Mouse (Mus musculus) neural tube, embryonic 13.5 days (tissue): Measurements from ENCODE around the gene Grin3b. TPM values are rescaled to one million over a fixed set of nuclear protein-coding genes. Genes with fewer than 3 reads are reported as not detected.

ENCODE experiments used
- ATAC-seq: fragments of 200-750 bp; cut with Nextera tagmentation; 2 replicates; pipeline ENCODE4 v1.8.0; 2017; ENCODE audit warnings: low read depth, mild to moderate bottlenecking, moderate TSS enrichment, moderate library complexity
- H3K27ac ChIP-seq: fragments of 300-500 bp; sonication (generic); replicated peaks from 2 replicates; pipeline ENCODE4 v1.5.1; 2015; ENCODE audit warnings: moderate library complexity, mild to moderate bottlenecking, inconsistent platforms
- H3K27me3 ChIP-seq: fragments of 300-500 bp; sonication (generic); 2 replicates; pipeline ENCODE4 v1.6.1; 2015; ENCODE audit warnings: mild to moderate bottlenecking, inconsistent platforms
- H3K36me3 ChIP-seq: fragments of 300-500 bp; sonication (generic); 2 replicates; pipeline ENCODE4 v1.6.1; 2015; ENCODE audit warnings: mild to moderate bottlenecking, inconsistent platforms
- H3K4me1 ChIP-seq: fragments of 300-500 bp; sonication (generic); replicated peaks from 2 replicates; pipeline ENCODE4 v1.6.1; 2015; ENCODE audit warnings: inconsistent platforms
- H3K4me2 ChIP-seq: fragments of 300-500 bp; sonication (generic); 2 replicates; pipeline ENCODE4 v1.6.1; 2015; ENCODE audit warnings: inconsistent platforms, mild to moderate bottlenecking, moderate library complexity
- H3K4me3 ChIP-seq: fragments of 300-500 bp; sonication (generic); 2 replicates; pipeline ENCODE4 v1.5.1; 2015; ENCODE audit warnings: mild to moderate bottlenecking, inconsistent platforms
- H3K9ac ChIP-seq: fragments of 300-500 bp; sonication (generic); 2 replicates; pipeline ENCODE4 v1.6.1; 2015; ENCODE audit warnings: moderate library complexity, mild to moderate bottlenecking, inconsistent platforms
- H3K9me3 ChIP-seq: fragments of 300-500 bp; sonication (generic); 2 replicates; pipeline ENCODE4 v1.6.1; 2016; ENCODE audit warnings: inconsistent platforms
- WGBS: fragments of 180-500 bp; shearing (Covaris S2); methylation state at CpG from one replicate; pipeline ENCODE4 v1.1.7; 2015; 5-methylcytosine and 5-hydroxymethylcytosine counted together
- polyA plus RNA-seq: library from polyadenylated mRNA; unstranded; fragments of >200 nt; fragmentation: Nextera tagmentation; extraction: Ambion mirVana; gene quantifications from 2 replicates; pipeline ENCODE4 v1.2.1, GENCODE M21; 2015

The Grin3b gene
- polyA plus RNA-seq, 1 experiment from 2014 or later, result 0.61 TPM

DNA sequence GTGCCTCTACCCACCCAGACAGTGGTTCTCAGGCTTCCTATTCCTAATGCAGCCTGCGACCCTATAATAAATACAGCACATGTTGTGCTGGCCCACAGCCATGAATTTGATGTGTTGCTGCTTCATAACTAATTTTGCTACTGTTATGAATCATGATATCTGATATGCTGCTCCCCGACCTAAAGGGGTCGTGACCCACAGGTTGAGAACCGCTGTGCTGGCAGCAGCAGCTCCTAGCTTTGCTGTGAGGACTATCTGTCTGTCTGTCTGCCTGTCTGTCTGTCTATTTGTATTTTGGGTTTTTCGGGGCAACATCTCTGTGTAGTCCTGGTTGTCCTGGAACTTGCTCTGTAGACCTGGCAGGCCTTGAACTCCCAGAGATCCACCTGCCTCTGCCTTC lies 53.2 kb downstream of the Grin3b start:
- no peak overlapping the region for H3K4me3 ChIP-seq
- no peak for ATAC-seq
- no peaks in the 10 kb centered on the region for H3K36me3 ChIP-seq
- H3K27ac ChIP-seq, result no peak overlapping the region
- peaks cover 20% of the 10 kb centered on the region for H3K27me3 ChIP-seq
- WGBS, result 89% methylated on average over 5 of the region's 5 CpGs
- H3K4me2 ChIP-seq, result no peak overlapping the region
- H3K9me3 ChIP-seq, result no peaks in the 10 kb centered on the region
- H3K4me1 ChIP-seq, result peaks cover 9% of the 10 kb centered on the region; the same call in 1 of the 2 replicates
- no peak overlapping the region for H3K9ac ChIP-seq

GRCm38 (mm10) chr10:80024229-80025043 lies 53.9 kb downstream of the Grin3b start:
- Histone ChIP-seq H3K27me3 (peaks cover 13% of the 10 kb centered on the region), H3K4me3 (no peak overlapping the region), H3K9me3 (no peaks in the 10 kb centered on the region), H3K9ac (no peak overlapping the region), H3K27ac (no peak overlapping the region), H3K4me2 (no peak overlapping the region), H3K36me3 (no peaks in the 10 kb centered on the region), H3K4me1 (peaks cover 5% of the 10 kb centered on the region; the same call in 1 of the 2 replicates)
- no peak for ATAC-seq
- WGBS, result 78% methylated on average over 15 of the region's 15 CpGs

- no peak for ATAC-seq
- H3K27ac ChIP-seq, result no peak overlapping the region
- H3K9ac ChIP-seq, result no peak overlapping the region
- H3K9me3 ChIP-seq, result no peaks in the 10 kb centered on the region
- WGBS, result 53% methylated on average over 4 of the region's 4 CpGs
- H3K4me3 ChIP-seq, result no peak overlapping the region
- H3K4me1 ChIP-seq, result no peaks in the 10 kb centered on the region
- no peaks in the 10 kb centered on the region for H3K36me3 ChIP-seq
- peaks cover 7% of the 10 kb centered on the region for H3K27me3 ChIP-seq
- H3K4me2 ChIP-seq, result no peak overlapping the region
Observed at GRCm38 (mm10) chr10:80025044-80025347, 54.5 kb downstream of the Grin3b start.

DNA sequence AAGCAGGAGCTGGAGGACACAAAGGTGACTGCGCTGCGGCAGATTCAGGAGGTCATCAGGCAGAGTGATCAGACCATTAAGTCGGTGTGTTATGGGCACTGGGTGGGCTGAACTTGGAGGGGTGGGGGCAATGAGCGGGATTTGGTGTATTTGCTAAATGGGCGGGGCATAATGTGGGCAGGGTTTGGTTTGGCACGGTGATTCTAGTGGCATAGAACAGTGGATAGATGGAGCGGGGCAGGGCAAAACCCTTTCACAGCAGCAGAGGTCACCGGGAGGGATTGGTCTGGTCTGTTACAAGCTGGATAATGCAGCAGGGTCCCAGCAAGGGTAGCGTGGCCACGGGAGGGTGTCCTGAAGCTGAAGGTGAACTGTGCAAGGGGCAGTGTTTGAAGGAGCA lies 54.9 kb downstream of the Grin3b start:
- Histone ChIP-seq H3K36me3 (no peaks in the 10 kb centered on the region), H3K4me1 (no peaks in the 10 kb centered on the region), H3K9ac (no peak overlapping the region), H3K27ac (no peak overlapping the region), H3K4me3 (no peak overlapping the region), H3K4me2 (no peak overlapping the region), H3K27me3 (peaks cover 3% of the 10 kb centered on the region), H3K9me3 (no peaks in the 10 kb centered on the region)
- WGBS, result 70% methylated on average over 10 of the region's 10 CpGs
- ATAC-seq, result no peak

- WGBS, result 59% methylated on average over 12 of the region's 12 CpGs
- H3K4me3 ChIP-seq, result no peak overlapping the region
- H3K9me3 ChIP-seq, result no peaks in the 10 kb centered on the region
- no peak overlapping the region for H3K4me2 ChIP-seq
- H3K4me1 ChIP-seq, result no peaks in the 10 kb centered on the region
- H3K36me3 ChIP-seq, result no peaks in the 10 kb centered on the region
- H3K9ac ChIP-seq, result no peak overlapping the region
- no peak overlapping the region for H3K27ac ChIP-seq
- H3K27me3 ChIP-seq, result no peaks in the 10 kb centered on the region; the same call in 1 of the 2 replicates
- no peak for ATAC-seq
Observed at GRCm38 (mm10) chr10:80025889-80026288, 55.4 kb downstream of the Grin3b start.

Other genes starting within 250 kb of the Grin3b start
- gene Polrmt, start 224.1 kb upstream of the Grin3b start, polyA plus RNA-seq, result 40.7 and 41.2 TPM in 2 replicates
- gene Fgf22, start 215.6 kb upstream of the Grin3b start, polyA plus RNA-seq, result 1.7 and 2.7 TPM in 2 replicates
- 96.2 and 98.5 TPM in 2 replicates for gene Rnf126, start 203.8 kb upstream of the Grin3b start, polyA plus RNA-seq
- gene Fstl3, start 193.4 kb upstream of the Grin3b start, polyA plus RNA-seq, result 1.9 and 2.8 TPM in 2 replicates
- gene Prss57, start 179.8 kb upstream of the Grin3b start, polyA plus RNA-seq, result 0.07 and 0.69 TPM in 2 replicates
- gene Palm, start 177.1 kb upstream of the Grin3b start, polyA plus RNA-seq, result 214 and 231 TPM in 2 replicates
- 2.1 and 2.5 TPM in 2 replicates for gene Misp, start 149.7 kb upstream of the Grin3b start, polyA plus RNA-seq
- gene Ptbp1, start 116.3 kb upstream of the Grin3b start, polyA plus RNA-seq, result 87.9 and 114 TPM in 2 replicates
- 14.3 and 14.7 TPM in 2 replicates for gene Prtn3, start 96.2 kb upstream of the Grin3b start, polyA plus RNA-seq
- 343 and 361 TPM in 2 replicates for gene Plppr3, start 96.1 kb upstream of the Grin3b start, polyA plus RNA-seq
- 0.67 TPM in 1 of 2 replicates, not detected in the other for gene Elane, start 84.5 kb upstream of the Grin3b start, polyA plus RNA-seq
- not detected in 2 replicates for gene Cfd, start 79.9 kb upstream of the Grin3b start, polyA plus RNA-seq
- gene Med16, start 61.8 kb upstream of the Grin3b start, polyA plus RNA-seq, result 47.4 and 49.0 TPM in 2 replicates
- gene Gm26602, start 59.9 kb upstream of the Grin3b start, polyA plus RNA-seq, result 40.5 and 48.8 TPM in 2 replicates
- gene Kiss1r, start 53.7 kb upstream of the Grin3b start, polyA plus RNA-seq, result 2.1 and 2.4 TPM in 2 replicates
- gene R3hdm4, start 49.5 kb upstream of the Grin3b start, polyA plus RNA-seq, result 237 and 249 TPM in 2 replicates
- gene Arid3a, start 43.7 kb upstream of the Grin3b start, polyA plus RNA-seq, result 3.4 and 5.4 TPM in 2 replicates
- 67.0 and 85.7 TPM in 2 replicates for gene Wdr18, start 10.6 kb upstream of the Grin3b start, polyA plus RNA-seq
- 21.0 and 21.4 TPM in 2 replicates for gene Tmem259, start 13.6 kb downstream of the Grin3b start, polyA plus RNA-seq
- 55.6 and 56.2 TPM in 2 replicates for gene Cnn2, start 17.9 kb downstream of the Grin3b start, polyA plus RNA-seq
- gene Abca7, start 25.8 kb downstream of the Grin3b start, polyA plus RNA-seq, result 7.7 and 8.1 TPM in 2 replicates
- 2.4 and 2.9 TPM in 2 replicates for gene Arhgap45, start 45.9 kb downstream of the Grin3b start, polyA plus RNA-seq
- 141 and 153 TPM in 2 replicates for gene Polr2e, start 69.1 kb downstream of the Grin3b start, polyA plus RNA-seq
- 505 and 556 TPM in 2 replicates for gene Gpx4, start 76.5 kb downstream of the Grin3b start, polyA plus RNA-seq
- 12.9 and 13.0 TPM in 2 replicates for gene Sbno2, start 134.9 kb downstream of the Grin3b start, polyA plus RNA-seq
- 13.3 and 16.8 TPM in 2 replicates for gene Stk11, start 145.1 kb downstream of the Grin3b start, polyA plus RNA-seq
- gene Atp5d, start 167.9 kb downstream of the Grin3b start, polyA plus RNA-seq, result 467 and 481 TPM in 2 replicates
- 53.9 and 55.1 TPM in 2 replicates for gene Cbarp, start 170.1 kb downstream of the Grin3b start, polyA plus RNA-seq
- gene Midn, start 177.6 kb downstream of the Grin3b start, polyA plus RNA-seq, result 31.0 and 35.8 TPM in 2 replicates
- 325 and 351 TPM in 2 replicates for gene Cirbp, start 195.3 kb downstream of the Grin3b start, polyA plus RNA-seq
- 11.4 and 16.3 TPM in 2 replicates for gene 1600002K03Rik, start 202.2 kb downstream of the Grin3b start, polyA plus RNA-seq
- gene Efna2, start 208.8 kb downstream of the Grin3b start, polyA plus RNA-seq, result 34.0 and 34.8 TPM in 2 replicates